Mouse (Mus musculus) forebrain, embryonic 12.5 days (tissue): ENCODE results near the gene Vopp1. TPM values are rescaled to one million over a fixed set of nuclear protein-coding genes. Genes with fewer than 3 reads are reported as not detected.

Experiments
- ATAC-seq: fragments of 200-750 bp; cut with Nextera tagmentation; 2 replicates; pipeline ENCODE4 v1.8.0; 2017; ENCODE audit warnings: moderate TSS enrichment; ENCODE audit not compliant: low FRiP score
- H3K27ac ChIP-seq: fragments of 300-500 bp; sonication (generic); 2 replicates; pipeline ENCODE4 v1.5.1; 2016; ENCODE audit warnings: mild to moderate bottlenecking
- H3K27me3 ChIP-seq: fragments of 300-500 bp; sonication (generic); 2 replicates; pipeline ENCODE4 v1.6.1; 2016; ENCODE audit warnings: mild to moderate bottlenecking
- H3K36me3 ChIP-seq: fragments of 300-500 bp; sonication (generic); replicated peaks from 2 replicates; pipeline ENCODE4 v1.6.1; 2016; ENCODE audit warnings: mild to moderate bottlenecking
- H3K4me1 ChIP-seq: fragments of 300-500 bp; sonication (generic); 2 replicates; pipeline ENCODE4 v1.6.1; 2016
- H3K4me2 ChIP-seq: fragments of 300-500 bp; sonication (generic); 2 replicates; pipeline ENCODE4 v1.6.1; 2016; ENCODE audit warnings: mild to moderate bottlenecking, moderate library complexity
- H3K4me3 ChIP-seq: fragments of 300-500 bp; sonication (generic); replicated peaks from 2 replicates; pipeline ENCODE4 v1.5.1; 2016; ENCODE audit warnings: mild to moderate bottlenecking
- H3K9ac ChIP-seq: fragments of 300-500 bp; sonication (generic); 2 replicates; pipeline ENCODE4 v1.6.1; 2016; ENCODE audit warnings: mild to moderate bottlenecking
- H3K9me3 ChIP-seq: fragments of 300-500 bp; sonication (generic); 2 replicates; pipeline ENCODE4 v1.6.1; 2016
- WGBS: fragments of 180-500 bp; shearing (Covaris S2); methylation state at CpG from one replicate; pipeline ENCODE4 v1.1.7; 2016; 5-methylcytosine and 5-hydroxymethylcytosine counted together
- polyA plus RNA-seq: library from polyadenylated mRNA; unstranded; fragments of >200 nt; fragmentation: Nextera tagmentation; extraction: Ambion mirVana; gene quantifications from 2 replicates; pipeline ENCODE4 v1.2.1, GENCODE M21; 2016

Vopp1 gene
- polyA plus RNA-seq, 1 experiment from 2014 or later, result 93.9 TPM

DNA sequence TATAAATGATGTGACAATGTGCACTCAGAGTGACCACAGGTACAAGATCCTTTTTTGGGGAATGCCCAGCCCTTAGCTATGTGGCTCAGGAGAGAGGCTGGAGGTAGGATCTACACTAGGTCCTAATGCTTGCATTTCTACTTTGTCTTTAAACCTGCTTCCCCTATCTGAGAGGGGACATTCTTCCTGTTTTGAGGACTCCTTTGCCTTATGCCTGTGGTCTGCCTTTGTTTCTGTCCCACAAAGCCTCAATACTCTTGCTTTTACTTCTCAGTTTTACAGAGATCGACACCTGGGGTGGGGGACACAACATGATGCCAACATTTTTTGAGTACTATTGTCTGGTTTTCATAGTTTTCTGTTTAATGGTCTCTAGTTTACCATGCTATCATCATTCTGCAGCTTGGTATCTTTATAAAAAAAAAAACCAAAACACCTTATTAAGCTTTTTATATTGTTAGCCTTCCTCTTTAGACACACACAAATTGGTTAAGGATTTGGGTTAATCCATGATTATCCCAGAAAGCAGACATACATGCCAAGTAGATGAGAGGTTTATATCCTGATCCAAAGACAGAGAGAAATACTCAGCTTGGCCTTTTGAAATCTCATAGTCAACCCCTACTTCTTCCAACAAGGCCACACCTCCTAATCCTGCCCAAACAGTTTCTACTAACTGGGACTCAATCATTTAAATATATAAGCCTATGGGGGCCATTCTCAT, 54.3 kb downstream of the Vopp1 start:
- 92% methylated on average over 1 of the region's 1 CpGs for WGBS
- Histone ChIP-seq H3K9ac (no peak overlapping the region), H3K4me2 (no peak overlapping the region), H3K4me1 (no peaks in the 10 kb centered on the region), H3K4me3 (no peak overlapping the region), H3K27me3 (no peaks in the 10 kb centered on the region), H3K9me3 (no peaks in the 10 kb centered on the region), H3K27ac (no peak overlapping the region), H3K36me3 (peaks cover 27% of the 10 kb centered on the region)
- ATAC-seq, result no peak

DNA sequence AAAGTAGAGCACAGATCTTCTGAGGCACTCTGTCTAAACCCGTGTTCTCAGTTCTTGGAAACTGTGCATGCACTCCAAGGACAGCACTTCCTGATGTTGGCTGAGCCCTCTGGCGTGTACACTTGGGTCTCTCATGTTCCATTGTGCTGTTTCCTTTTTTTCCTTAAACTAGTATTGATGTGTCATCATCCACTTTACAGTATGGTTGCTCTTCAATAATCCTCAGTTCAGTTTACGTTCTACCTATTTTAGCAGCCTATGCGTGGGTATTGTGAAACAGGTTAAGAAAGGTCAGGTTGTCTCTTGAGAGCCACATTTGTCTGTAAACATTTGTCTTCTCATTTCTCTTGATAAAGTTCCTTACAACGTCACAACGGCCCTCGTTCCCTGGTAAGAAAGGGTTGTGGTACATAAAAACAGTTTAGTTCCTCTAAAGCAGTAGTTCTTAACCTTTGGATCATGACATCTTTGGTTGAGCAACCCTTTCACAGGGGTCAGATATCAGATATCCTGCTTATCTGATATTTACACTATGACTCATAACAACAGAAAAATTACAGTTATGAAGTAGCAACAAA, 55.9 kb downstream of the Vopp1 start:
- no peak for ATAC-seq
- H3K27ac ChIP-seq, result no peak overlapping the region
- H3K27me3 ChIP-seq, result no peaks in the 10 kb centered on the region
- no peak overlapping the region for H3K4me3 ChIP-seq
- H3K9me3 ChIP-seq, result no peaks in the 10 kb centered on the region
- peaks cover 21% of the 10 kb centered on the region for H3K36me3 ChIP-seq
- 94% methylated on average over 7 of the region's 7 CpGs for WGBS
- H3K9ac ChIP-seq, result no peak overlapping the region
- H3K4me2 ChIP-seq, result no peak overlapping the region
- H3K4me1 ChIP-seq, result no peaks in the 10 kb centered on the region

DNA sequence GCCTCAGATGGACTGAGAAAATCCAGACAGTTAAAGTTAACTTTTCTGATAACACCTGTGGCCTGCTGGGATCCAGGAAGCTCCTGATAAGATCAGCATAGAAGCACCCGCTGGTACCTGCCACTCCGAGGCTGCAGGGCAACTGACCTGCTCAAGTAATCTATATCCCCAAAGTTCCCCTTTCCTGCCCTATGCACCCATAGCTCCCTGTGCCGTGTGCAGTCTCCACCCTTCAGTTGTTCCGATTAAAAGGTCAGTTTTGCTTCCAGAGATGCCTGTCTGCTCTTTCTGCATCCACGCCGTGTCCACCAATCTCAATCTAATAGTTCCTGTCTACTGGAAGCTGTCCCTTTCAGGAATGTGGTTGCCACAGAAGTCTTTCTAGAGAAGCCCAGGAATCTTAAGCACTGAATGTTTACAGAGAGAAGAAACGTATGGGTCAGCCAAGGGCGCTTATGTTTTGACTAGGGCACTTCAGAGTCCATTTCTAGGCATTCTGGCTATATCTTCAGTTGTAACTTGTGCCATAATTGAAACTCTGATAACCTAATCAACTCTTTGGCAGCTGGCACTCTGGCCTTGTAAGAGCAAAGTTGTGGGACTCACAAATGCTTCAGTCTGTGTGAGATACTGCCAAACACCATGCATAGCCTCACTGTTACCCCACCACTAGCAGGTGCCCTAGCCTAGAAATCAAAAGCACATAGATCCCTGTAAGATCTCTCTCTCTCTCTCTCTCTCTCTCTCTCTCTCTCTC, 57.7 kb downstream of the Vopp1 start:
- Histone ChIP-seq H3K4me1 (no peaks in the 10 kb centered on the region), H3K36me3 (peaks cover 14% of the 10 kb centered on the region), H3K27me3 (no peaks in the 10 kb centered on the region), H3K4me3 (no peak overlapping the region), H3K27ac (no peak overlapping the region), H3K4me2 (no peak overlapping the region), H3K9me3 (no peaks in the 10 kb centered on the region), H3K9ac (no peak overlapping the region)
- ATAC-seq, result no peak
- WGBS, result 93% methylated on average over 8 of the region's 8 CpGs

DNA sequence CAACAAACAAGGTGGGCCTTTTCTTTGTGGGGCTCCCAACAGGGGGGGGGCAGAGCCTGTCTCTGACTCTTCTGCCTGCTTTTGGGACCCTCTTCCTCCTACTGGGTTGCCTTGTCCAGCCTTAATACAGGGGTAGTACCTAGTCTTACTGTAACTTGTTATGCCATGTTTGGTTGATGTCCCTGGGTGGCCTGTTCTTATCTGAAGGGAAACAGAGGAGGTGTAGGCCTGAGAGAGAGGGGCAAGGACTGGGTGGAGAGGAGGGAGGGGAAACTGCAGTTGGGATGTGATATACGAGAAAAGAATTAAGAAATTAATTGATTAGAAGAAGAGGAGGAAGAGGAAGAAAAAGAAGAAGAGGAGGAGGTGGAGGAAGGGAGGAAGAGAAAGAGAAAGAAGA, 58.7 kb downstream of the Vopp1 start:
- Histone ChIP-seq H3K4me2 (no peak overlapping the region), H3K27me3 (no peaks in the 10 kb centered on the region), H3K4me1 (no peaks in the 10 kb centered on the region), H3K4me3 (no peak overlapping the region), H3K27ac (no peak overlapping the region), H3K9ac (no peak overlapping the region), H3K9me3 (no peaks in the 10 kb centered on the region), H3K36me3 (peaks cover 13% of the 10 kb centered on the region; the same call in 1 of the 2 replicates)
- ATAC-seq, result no peak
- 81% methylated on average over 1 of the region's 1 CpGs for WGBS

DNA sequence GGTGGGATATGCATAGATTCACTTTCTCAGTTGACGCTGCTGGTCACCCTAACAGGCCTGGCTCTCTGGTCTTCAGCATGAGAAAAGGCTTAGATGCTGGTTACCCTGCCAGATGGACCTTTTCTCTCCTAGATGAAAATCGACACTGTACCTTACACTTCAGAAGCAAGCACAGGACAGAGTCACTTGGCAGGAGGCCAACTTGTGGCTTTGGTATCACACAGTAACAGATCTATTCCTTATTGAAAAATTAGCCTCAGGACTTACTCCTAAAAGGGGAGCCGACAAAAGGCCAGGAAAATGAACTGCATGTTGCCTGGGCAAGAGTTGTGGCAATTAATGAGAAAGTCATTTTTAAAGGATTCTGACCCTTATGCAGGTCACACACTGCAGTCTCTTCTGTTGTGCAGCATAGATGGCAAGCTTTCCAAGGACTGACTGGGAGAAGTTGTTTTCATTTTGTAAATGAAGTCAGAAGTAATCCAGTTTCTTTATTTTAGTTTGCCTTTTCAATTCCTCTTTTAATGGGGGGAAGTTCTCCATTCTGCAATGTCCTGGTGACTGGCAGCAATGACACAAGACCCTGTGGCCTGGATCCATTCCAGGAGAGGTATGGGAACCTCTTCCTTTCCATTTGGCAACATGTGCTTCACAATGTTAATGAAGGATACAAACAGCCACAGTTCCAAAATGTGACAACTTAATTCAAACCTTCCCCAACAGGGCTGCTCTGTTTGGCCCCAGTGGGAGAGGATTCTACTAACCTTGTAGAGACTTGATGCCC, 59.7 kb downstream of the Vopp1 start:
- no peak overlapping the region for H3K4me3 ChIP-seq
- no peaks in the 10 kb centered on the region for H3K9me3 ChIP-seq
- ATAC-seq, result no peak
- H3K27me3 ChIP-seq, result no peaks in the 10 kb centered on the region
- no peaks in the 10 kb centered on the region for H3K4me1 ChIP-seq
- H3K36me3 ChIP-seq, result peaks cover 17% of the 10 kb centered on the region
- no peak overlapping the region for H3K9ac ChIP-seq
- 74% methylated on average over 3 of the region's 3 CpGs for WGBS
- H3K4me2 ChIP-seq, result no peak overlapping the region
- no peak overlapping the region for H3K27ac ChIP-seq

DNA sequence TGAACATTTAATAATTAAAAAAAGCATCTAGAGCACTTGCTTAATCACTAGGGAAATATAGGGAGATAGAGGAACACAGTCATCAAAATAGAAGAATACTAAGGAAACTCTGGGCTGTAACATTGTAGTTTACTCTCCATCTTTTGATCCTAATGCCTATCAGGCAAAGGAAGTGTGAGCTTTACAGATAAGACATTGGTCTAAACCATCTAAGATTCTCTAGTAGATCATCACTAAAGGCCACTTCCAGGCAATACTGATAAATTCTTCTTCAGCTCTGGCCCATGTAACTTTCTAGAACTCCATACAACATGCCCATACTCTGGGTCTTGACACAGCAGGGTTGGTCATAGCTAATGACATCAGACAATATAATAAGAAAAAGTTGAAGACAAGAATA, 61.9 kb downstream of the Vopp1 start:
- Histone ChIP-seq H3K4me1 (no peaks in the 10 kb centered on the region), H3K36me3 (peaks cover 17% of the 10 kb centered on the region; the same call in 1 of the 2 replicates), H3K4me2 (no peak overlapping the region), H3K4me3 (no peak overlapping the region), H3K9ac (no peak overlapping the region), H3K27ac (no peak overlapping the region), H3K27me3 (no peaks in the 10 kb centered on the region), H3K9me3 (no peaks in the 10 kb centered on the region)
- no peak for ATAC-seq

DNA sequence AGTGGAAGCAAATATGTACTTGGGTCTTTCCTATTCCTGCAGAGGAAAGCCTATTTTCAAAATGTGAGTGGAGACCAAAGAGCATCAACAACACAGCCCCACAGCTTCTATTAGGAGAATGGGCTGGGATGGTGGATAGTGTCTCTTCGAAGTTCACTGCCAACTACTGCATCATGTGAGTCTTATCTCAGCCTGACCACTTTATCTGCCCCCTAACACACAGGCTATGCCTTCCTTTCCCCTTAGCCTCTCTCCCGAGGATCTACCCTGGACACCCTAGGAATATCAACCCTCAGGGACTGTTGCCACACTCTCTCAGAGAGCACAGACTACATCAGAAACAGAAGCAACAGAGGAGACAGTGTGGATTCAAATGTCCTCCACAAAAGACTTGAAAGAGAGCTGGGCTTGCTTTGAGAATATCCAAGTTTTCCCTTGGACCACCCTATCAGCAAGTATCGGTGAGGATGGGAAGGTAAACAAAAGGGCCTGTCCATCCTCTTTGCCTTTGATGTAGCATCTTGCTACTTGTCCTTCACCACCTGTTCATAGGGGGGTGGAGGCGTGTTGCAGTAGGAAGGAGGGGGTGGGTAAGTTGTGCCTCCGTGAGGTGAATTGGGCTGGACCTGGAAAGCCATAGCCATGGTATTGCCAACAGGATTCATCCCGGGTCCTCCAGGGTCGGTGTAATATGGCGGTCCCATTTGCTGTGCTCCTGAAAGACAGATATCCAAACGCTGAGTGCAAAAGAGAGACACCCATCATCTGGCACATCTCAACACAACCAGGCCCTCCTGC, 70.8 kb downstream of the Vopp1 start:
- Histone ChIP-seq H3K4me2 (no peak overlapping the region), H3K27me3 (no peaks in the 10 kb centered on the region), H3K9me3 (no peaks in the 10 kb centered on the region), H3K36me3 (peaks cover 30% of the 10 kb centered on the region), H3K27ac (no peak overlapping the region), H3K4me1 (no peaks in the 10 kb centered on the region), H3K4me3 (no peak overlapping the region), H3K9ac (no peak overlapping the region)
- no peak for ATAC-seq
- WGBS, result 95% methylated on average over 9 of the region's 9 CpGs

DNA sequence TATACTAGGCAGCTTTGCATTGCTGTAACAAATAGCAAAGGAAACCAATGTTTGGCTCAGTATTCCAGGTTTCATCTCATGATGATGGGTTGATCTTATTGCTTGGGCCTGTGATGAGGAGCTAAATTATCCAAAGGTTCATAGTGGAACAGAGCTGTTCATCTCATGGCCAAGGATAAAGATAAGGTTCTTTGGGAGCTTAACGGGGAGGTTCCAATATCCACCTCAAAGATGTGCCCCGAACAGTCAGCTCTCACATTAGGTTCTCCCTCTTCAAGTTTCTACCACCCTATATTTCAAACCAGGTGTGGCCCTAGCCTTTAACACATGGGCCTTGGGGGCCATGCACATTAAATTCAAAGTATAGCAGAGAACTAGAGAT, 79.2 kb downstream of the Vopp1 start:
- H3K27me3 ChIP-seq, result no peaks in the 10 kb centered on the region
- H3K4me2 ChIP-seq, result no peak overlapping the region
- H3K27ac ChIP-seq, result no peak overlapping the region
- WGBS, result 98% methylated on average over 2 of the region's 2 CpGs
- H3K4me1 ChIP-seq, result no peaks in the 10 kb centered on the region
- H3K36me3 ChIP-seq, result no peaks in the 10 kb centered on the region
- H3K9me3 ChIP-seq, result no peaks in the 10 kb centered on the region
- ATAC-seq, result no peak
- H3K9ac ChIP-seq, result no peak overlapping the region
- H3K4me3 ChIP-seq, result no peak overlapping the region

DNA sequence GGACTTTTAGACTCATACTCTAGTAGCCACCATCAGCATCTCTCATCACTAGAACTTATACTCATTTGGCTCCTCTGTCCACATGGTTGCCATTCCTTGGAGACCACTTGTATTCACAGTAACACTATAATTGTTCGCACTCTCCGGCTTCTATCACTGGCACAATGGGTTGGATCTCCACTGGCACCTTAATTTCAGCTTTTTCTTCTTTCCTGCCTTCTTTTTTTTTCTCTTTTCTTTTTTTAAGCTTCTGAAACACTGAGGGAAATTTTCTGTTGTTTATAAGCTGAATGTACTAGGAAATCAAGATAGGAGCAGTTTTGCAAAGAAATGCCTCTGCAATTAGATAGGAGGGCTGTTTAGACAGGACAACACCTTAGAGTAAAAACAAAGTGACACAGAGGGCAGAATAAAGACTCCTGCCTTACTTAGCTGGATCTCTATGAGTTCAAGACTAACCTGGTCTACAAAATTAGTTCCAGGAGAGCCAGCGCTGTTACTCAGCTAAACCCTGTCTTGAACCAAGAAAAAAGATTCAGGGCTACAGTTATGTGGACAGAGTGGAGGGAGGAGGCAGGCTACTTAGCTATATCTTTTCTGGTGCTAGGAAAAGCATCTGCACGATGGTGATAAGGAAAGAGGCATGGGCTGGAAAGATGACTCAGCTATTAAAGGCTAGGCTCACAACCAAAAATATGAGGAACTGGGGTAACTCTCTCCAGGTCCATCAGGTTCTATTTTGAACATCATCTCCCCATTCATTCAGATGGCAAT, 79.8 kb downstream of the Vopp1 start:
- no peak for ATAC-seq
- Histone ChIP-seq H3K27me3 (no peaks in the 10 kb centered on the region), H3K9ac (no peak overlapping the region), H3K36me3 (no peaks in the 10 kb centered on the region), H3K4me2 (no peak overlapping the region), H3K9me3 (no peaks in the 10 kb centered on the region), H3K27ac (no peak overlapping the region), H3K4me1 (no peaks in the 10 kb centered on the region), H3K4me3 (no peak overlapping the region)
- WGBS, result 93% methylated on average over 4 of the region's 4 CpGs

DNA sequence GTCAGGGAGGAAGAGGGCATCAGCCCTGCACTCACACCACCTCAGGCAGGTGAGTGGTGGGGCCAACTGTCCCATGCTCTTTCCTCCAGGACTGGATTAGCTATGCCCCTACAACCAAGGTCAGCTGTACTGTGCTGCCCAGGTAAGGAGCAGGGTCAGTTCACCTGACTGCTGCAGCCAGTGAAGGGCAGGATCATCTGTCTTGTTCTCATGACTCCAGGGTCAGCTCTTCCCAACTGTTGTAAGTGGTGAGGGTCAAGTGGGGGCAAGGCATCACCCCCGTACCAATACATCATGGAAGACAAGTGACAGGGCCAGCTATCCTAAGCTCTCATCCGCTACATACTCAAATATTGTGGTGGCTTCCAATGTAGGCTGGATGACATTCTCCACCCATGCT, 80.8 kb downstream of the Vopp1 start:
- 0 out of 2 replicates have a peak, but pooled peaks have one; percentile 17 for ATAC-seq
- Histone ChIP-seq H3K27me3 (no peaks in the 10 kb centered on the region), H3K9ac (no peak overlapping the region), H3K9me3 (no peaks in the 10 kb centered on the region), H3K4me2 (no peak overlapping the region), H3K4me1 (no peaks in the 10 kb centered on the region), H3K27ac (no peak overlapping the region), H3K36me3 (no peaks in the 10 kb centered on the region), H3K4me3 (no peak overlapping the region)
- 92% methylated on average over 2 of the region's 2 CpGs for WGBS

DNA sequence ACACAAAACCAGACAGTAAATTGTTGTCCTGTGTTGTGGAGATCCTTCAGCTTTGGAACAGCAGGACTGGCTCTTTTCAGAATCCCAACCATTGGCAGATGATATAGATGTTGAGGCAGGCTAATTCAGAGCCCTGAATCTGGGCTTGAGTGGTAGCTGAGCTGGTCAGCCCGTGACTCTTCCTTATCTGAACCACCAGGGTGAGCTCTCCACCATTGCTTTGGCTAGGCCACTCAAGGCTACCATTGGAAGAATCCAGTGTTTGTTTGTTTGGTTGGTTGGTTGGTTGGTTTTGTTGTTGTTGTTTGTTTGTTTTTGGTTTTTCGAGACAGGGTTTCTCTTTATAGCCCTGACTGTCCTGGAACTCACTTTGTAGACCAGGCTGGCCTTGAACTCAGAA, 81.6 kb downstream of the Vopp1 start:
- H3K9ac ChIP-seq, result no peak overlapping the region
- WGBS, result 73% methylated on average over 2 of the region's 2 CpGs
- no peak overlapping the region for H3K4me2 ChIP-seq
- no peak overlapping the region for H3K4me3 ChIP-seq
- no peaks in the 10 kb centered on the region for H3K9me3 ChIP-seq
- 0 out of 2 replicates have a peak, but pooled peaks cover 2% of the 10 kb centered on the region for H3K36me3 ChIP-seq
- no peaks in the 10 kb centered on the region for H3K4me1 ChIP-seq
- H3K27ac ChIP-seq, result no peak overlapping the region
- no peak for ATAC-seq
- H3K27me3 ChIP-seq, result no peaks in the 10 kb centered on the region
